Mouse (Mus musculus) liver, embryonic 11.5 days (tissue): ENCODE data around the gene Cyp2d22. TPM values are rescaled to one million over a fixed set of nuclear protein-coding genes. Genes with fewer than 3 reads are reported as not detected.
A peak's percentile ranks its signal among the peaks of the same experiment; 100 is the strongest.

ENCODE experiments used
- ATAC-seq: fragments of 200-750 bp; cut with Nextera tagmentation; replicated peaks from 2 replicates; pipeline ENCODE4 v1.8.0; 2017; ENCODE audit warnings: moderate number of reproducible peaks, mild to moderate bottlenecking, moderate TSS enrichment, moderate library complexity; ENCODE audit not compliant: low FRiP score
- DNase-seq: peaks from one replicate; pipeline ENCODE4 v3.0.0-alpha.2; 2017; ENCODE audit warnings: low spot score
- H3K27ac ChIP-seq: fragments of 300-500 bp; sonication (generic); 2 replicates; pipeline ENCODE4 v1.5.1; 2014; ENCODE audit warnings: mild to moderate bottlenecking, low read depth, low read length, control low read depth
- H3K27me3 ChIP-seq: fragments of 300-500 bp; sonication (generic); replicated peaks from 2 replicates; pipeline ENCODE4 v1.6.1; 2014; ENCODE audit warnings: low read length, mixed read lengths; ENCODE audit not compliant: control insufficient read depth, insufficient read depth
- H3K36me3 ChIP-seq: fragments of 300-500 bp; sonication (generic); 2 replicates; pipeline ENCODE4 v1.6.1; 2014; ENCODE audit warnings: mild to moderate bottlenecking, low read length, moderate library complexity, mixed read lengths; ENCODE audit not compliant: control insufficient read depth, insufficient read depth
- H3K4me1 ChIP-seq: fragments of 300-500 bp; sonication (generic); replicated peaks from 2 replicates; pipeline ENCODE4 v1.6.1; 2014; ENCODE audit warnings: low read length, mixed read lengths; ENCODE audit not compliant: control insufficient read depth, insufficient read depth
- H3K4me2 ChIP-seq: fragments of 300-500 bp; sonication (generic); 2 replicates; pipeline ENCODE4 v1.6.1; 2014; ENCODE audit warnings: mild to moderate bottlenecking, control low read depth, moderate library complexity
- H3K4me3 ChIP-seq: fragments of 300-500 bp; sonication (generic); 2 replicates; pipeline ENCODE4 v1.5.1; 2014; ENCODE audit warnings: low read depth, low read length, control low read depth
- H3K9ac ChIP-seq: fragments of 300-500 bp; sonication (generic); 2 replicates; pipeline ENCODE4 v1.6.1; 2014; ENCODE audit warnings: low read depth, low read length, control low read depth
- H3K9me3 ChIP-seq: fragments of 300-500 bp; sonication (generic); 2 replicates; pipeline ENCODE4 v1.6.1; 2016; ENCODE audit warnings: low read length, inconsistent platforms, mixed read lengths; ENCODE audit not compliant: control insufficient read depth
- WGBS: fragments of 180-500 bp; shearing (Covaris S2); extraction: QIAGEN DNeasy Blood & Tissue Kit; methylation state at CpG from one replicate; pipeline ENCODE4 v1.1.7; 2014; 5-methylcytosine and 5-hydroxymethylcytosine counted together
- polyA plus RNA-seq: library from polyadenylated mRNA; unstranded; fragments of >200 nt; fragmentation: Nextera tagmentation; extraction: Ambion mirVana; gene quantifications from 2 replicates; pipeline ENCODE4 v1.2.1, GENCODE M21; 2014

Cyp2d22 gene
- polyA plus RNA-seq, 1 experiment from 2014 or later = 6.8 TPM

GRCm38 (mm10) chr15:82347303-82347676, 32.8 kb downstream of the Cyp2d22 start:
- H3K9me3 ChIP-seq = no peaks in the 10 kb centered on the region
- H3K4me2 ChIP-seq = peak overlapping the region; percentile 99
- peak overlapping the region; percentile 82 for H3K9ac ChIP-seq
- H3K4me3 ChIP-seq = peak overlapping the region; percentile 69
- WGBS = 60% methylated on average over 4 of the region's 4 CpGs
- H3K27me3 ChIP-seq = no peaks in the 10 kb centered on the region
- no peak for DNase-seq
- peaks cover 67% of the 10 kb centered on the region for H3K4me1 ChIP-seq
- peak overlapping the region; percentile 79 for H3K27ac ChIP-seq
- peaks cover 26% of the 10 kb centered on the region for H3K36me3 ChIP-seq
- ATAC-seq = no peak

DNA sequence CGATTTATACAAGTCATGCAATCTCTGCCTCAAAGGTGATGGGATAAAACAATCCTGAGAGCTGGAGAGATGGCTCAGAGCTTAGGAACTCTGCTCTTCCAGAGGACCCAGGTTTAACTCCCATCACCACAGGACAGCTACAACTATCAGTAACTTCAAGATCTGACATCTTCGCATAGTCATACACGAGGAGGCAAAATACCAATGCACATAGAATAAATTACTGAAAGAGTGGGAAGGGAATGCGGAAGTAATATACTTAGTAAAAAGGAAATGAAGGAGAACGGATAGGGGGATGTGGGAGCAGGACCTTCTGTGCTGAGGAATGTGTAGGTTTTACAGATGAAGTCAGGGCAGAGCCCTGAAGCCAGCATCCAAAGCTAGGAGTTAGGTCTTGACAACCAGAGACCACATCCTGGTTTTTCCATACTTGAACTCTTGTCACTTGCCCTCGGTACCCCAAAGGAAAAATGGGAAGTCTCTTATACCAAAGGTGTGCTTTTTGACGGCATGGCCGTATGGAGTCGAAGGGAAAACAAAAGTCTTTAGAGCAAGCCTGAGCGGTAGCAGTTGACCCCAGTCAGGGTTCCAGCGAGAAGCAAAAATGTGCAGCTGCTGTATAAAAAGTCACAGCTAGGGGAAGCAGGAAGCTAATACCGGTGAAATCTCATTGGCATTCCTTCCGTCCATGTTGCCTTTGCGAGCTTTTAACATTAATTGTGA, 33.3 kb downstream of the Cyp2d22 start:
- no peaks in the 10 kb centered on the region for H3K9me3 ChIP-seq
- no peaks in the 10 kb centered on the region for H3K27me3 ChIP-seq
- ATAC-seq = no peak
- peak overlapping the region; percentile 99 for H3K4me2 ChIP-seq
- DNase-seq = no peak
- WGBS = 43% methylated on average over 14 of the region's 14 CpGs
- H3K36me3 ChIP-seq = peaks cover 26% of the 10 kb centered on the region
- peak overlapping the region; percentile 79 for H3K27ac ChIP-seq
- peaks cover 67% of the 10 kb centered on the region for H3K4me1 ChIP-seq
- H3K4me3 ChIP-seq = peak overlapping the region; percentile 69
- peak overlapping the region; percentile 82 for H3K9ac ChIP-seq

- Histone ChIP-seq H3K4me2 (peak overlapping the region; percentile 99), H3K4me1 (peaks cover 62% of the 10 kb centered on the region), H3K27ac (peak overlapping the region; percentile 89), H3K9me3 (no peaks in the 10 kb centered on the region), H3K4me3 (peak overlapping the region; percentile 69), H3K27me3 (no peaks in the 10 kb centered on the region), H3K9ac (peak overlapping the region; percentile 82), H3K36me3 (peaks cover 26% of the 10 kb centered on the region)
- 0% methylated on average over 51 of the region's 51 CpGs for WGBS
- peak; percentile 98 for DNase-seq
- peak; percentile 89 for ATAC-seq
Measured at GRCm38 (mm10) chr15:82345820-82346470, 34.1 kb downstream of the Cyp2d22 start.

DNA sequence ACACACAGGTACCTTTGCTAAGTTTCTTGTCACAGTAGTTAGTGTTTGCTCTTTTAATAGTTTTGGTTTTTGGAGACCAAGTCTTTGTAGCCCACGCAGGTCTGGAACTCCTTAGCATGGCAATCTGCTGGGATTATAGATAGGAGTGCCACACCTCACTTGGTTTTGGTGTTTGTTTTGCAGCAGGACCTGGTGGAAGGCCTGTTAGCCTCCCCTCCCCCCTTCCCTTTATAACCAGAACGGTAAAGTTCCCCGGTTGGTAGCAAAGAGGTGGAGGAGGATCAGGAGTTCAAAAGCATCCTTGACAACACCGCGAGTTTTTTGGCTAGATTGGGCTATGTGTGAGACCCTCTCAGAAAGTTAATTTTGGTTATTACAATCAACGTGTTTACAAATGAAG, 35.1 kb downstream of the Cyp2d22 start:
- Histone ChIP-seq H3K36me3 (peaks cover 26% of the 10 kb centered on the region), H3K27ac (peak overlapping the region; percentile 70), H3K4me1 (peaks cover 70% of the 10 kb centered on the region), H3K4me3 (no peak overlapping the region), H3K9me3 (no peaks in the 10 kb centered on the region), H3K9ac (peak overlapping the region; percentile 50), H3K4me2 (peak overlapping the region; percentile 97), H3K27me3 (no peaks in the 10 kb centered on the region)
- 69% methylated on average over 6 of the region's 6 CpGs for WGBS
- no peak for DNase-seq
- ATAC-seq = no peak

DNA sequence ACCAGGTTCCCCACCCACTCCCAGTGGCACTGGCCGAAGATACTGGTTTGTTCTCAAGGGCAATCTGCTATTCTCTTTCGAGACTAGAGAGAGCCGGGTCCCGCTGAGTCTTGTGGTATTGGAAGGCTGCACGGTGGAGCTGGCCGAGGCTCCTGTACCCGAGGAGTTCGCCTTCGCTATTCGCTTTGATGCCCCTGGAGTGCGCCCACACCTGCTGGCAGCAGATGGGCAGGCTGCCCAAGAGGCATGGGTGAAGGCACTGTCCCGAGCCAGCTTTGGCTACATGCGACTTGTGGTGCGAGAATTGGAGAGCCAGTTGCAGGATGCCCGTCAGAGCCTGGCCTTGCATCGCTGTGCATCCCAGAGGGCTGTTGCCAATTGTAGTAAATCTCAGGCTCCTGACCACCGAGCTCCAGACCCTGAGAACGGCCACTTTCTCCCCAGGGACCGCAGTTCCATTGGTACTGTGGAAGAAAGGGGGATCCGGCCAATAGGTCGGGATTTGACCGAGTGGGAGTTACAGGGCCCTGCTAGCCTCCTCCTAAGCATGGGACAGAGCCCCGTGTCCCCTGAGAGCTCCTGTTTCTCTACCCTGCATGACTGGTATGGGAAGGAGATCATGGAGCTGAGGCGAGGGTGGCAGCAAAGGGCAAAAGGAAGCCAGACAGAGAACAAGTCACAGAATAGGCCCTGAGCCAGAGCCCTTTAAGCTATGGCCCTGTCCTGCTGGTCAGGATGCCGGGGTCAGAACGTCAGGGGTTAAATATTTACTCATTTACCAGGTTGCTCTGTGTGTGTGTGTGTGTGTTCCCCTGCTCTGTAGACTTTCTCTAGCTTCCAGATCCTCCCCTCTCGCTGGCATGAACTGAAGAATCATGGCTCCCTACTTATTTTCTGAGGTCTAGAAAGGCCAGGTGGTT, 36.4 kb downstream of the Cyp2d22 start:
- 88% methylated on average over 27 of the region's 27 CpGs for WGBS
- peak overlapping the region; percentile 19 for H3K4me3 ChIP-seq
- H3K36me3 ChIP-seq = peaks cover 13% of the 10 kb centered on the region
- DNase-seq (no peak), ATAC-seq (no peak)
- no peaks in the 10 kb centered on the region for H3K27me3 ChIP-seq
- H3K9ac ChIP-seq = peak overlapping the region; percentile 96; the same call in 1 of the 2 replicates
- no peaks in the 10 kb centered on the region for H3K9me3 ChIP-seq
- peaks cover 75% of the 10 kb centered on the region for H3K4me1 ChIP-seq
- H3K4me2 ChIP-seq = peak overlapping the region; percentile 97
- peak overlapping the region; percentile 99 for H3K27ac ChIP-seq

GRCm38 (mm10) chr15:82342543-82342935, 37.5 kb downstream of the Cyp2d22 start:
- Histone ChIP-seq H3K9ac (peak overlapping the region; percentile 96), H3K4me1 (peaks cover 78% of the 10 kb centered on the region), H3K4me2 (peak overlapping the region; percentile 97), H3K27me3 (no peaks in the 10 kb centered on the region), H3K27ac (peak overlapping the region; percentile 99), H3K9me3 (no peaks in the 10 kb centered on the region), H3K36me3 (peaks cover 8% of the 10 kb centered on the region; the same call in 1 of the 2 replicates), H3K4me3 (peak overlapping the region; percentile 72)
- DNase-seq (no peak), ATAC-seq (no peak)
- WGBS = 52% methylated on average over 5 of the region's 5 CpGs

DNA sequence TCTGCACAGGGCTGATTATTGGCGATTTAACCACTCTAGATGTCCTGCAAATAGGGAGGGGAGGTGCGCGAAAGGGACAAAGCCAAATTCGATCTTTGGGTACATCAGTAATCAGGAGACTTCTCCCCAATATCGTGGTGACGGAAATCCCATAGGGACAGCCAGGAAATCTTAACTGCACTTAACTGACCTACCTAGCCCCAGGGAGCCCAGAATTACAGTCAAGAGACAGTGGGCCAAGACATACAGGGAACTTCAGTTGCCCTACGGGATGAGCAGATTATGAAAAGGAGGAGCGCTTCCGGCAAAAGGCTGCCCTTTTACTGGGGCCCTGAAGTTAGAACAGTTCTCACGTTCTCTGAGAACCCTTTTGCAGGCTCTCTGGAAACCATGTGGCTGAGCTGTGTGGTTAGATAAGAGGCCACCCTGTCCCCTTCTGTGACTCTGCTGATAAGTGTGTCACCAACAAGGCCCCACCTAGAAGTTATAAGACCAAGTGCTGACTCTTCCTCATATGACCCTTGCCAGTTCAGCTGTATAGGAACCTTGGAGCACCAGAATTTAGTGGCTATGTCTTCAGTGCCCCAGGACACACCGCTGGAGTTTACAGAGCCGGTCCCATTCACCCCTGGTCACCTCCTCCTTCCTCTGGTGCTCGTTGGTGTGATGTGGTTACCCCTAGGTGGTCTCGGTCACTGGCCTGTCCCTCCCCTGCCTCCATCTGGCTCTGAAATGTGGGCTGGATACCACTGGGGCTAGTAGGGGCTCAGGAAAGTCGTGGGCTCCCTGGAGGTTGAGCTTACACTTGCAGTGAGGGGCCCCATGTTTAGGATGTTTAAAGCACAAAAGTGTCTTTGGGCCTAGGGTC, 38.2 kb downstream of the Cyp2d22 start:
- Histone ChIP-seq H3K9ac (peak overlapping the region; percentile 96), H3K9me3 (no peaks in the 10 kb centered on the region), H3K27me3 (no peaks in the 10 kb centered on the region), H3K36me3 (peaks cover 8% of the 10 kb centered on the region; the same call in 1 of the 2 replicates), H3K4me3 (peak overlapping the region; percentile 72), H3K4me1 (peaks cover 77% of the 10 kb centered on the region), H3K4me2 (peak overlapping the region; percentile 97), H3K27ac (peak overlapping the region; percentile 99)
- ATAC-seq (peak; percentile 71), DNase-seq (peak; percentile 68)
- 22% methylated on average over 15 of the region's 15 CpGs for WGBS
